Mouse (Mus musculus) midbrain, postnatal 0 days (tissue): ENCODE results near the gene Noc2l. TPM values are rescaled to one million over a fixed set of nuclear protein-coding genes. Genes with fewer than 3 reads are reported as not detected.
A peak's percentile ranks its signal among the peaks of the same experiment; 100 is the strongest.

Experiments
- ATAC-seq: fragments of 200-750 bp; cut with Nextera tagmentation; 2 replicates; pipeline ENCODE4 v1.8.0; 2017; ENCODE audit warnings: moderate number of reproducible peaks, mild to moderate bottlenecking, moderate TSS enrichment, moderate library complexity; ENCODE audit not compliant: low FRiP score
- DNase-seq: peaks from one replicate; pipeline ENCODE4 v3.0.0-alpha.2; 2015; ENCODE audit warnings: low spot score
- H3K27ac ChIP-seq: fragments of 300-500 bp; sonication (generic); 2 replicates; pipeline ENCODE4 v1.5.1; 2014; ENCODE audit warnings: low read depth, mild to moderate bottlenecking, low read length, mixed read lengths
- H3K27me3 ChIP-seq: fragments of 300-500 bp; sonication (generic); 2 replicates; pipeline ENCODE4 v1.6.1; 2014; ENCODE audit warnings: low read length, control low read depth, mixed read lengths; ENCODE audit not compliant: insufficient read depth
- H3K36me3 ChIP-seq: fragments of 300-500 bp; sonication (generic); 2 replicates; pipeline ENCODE4 v1.6.1; 2014; ENCODE audit warnings: low read length, control low read depth, mixed read lengths; ENCODE audit not compliant: insufficient read depth
- H3K4me1 ChIP-seq: fragments of 300-500 bp; sonication (generic); 2 replicates; pipeline ENCODE4 v1.6.1; 2014; ENCODE audit warnings: mild to moderate bottlenecking, control low read depth, antibody characterized with exemption, low read length, mixed read lengths; ENCODE audit not compliant: insufficient read depth
- H3K4me2 ChIP-seq: fragments of 300-500 bp; sonication (generic); 2 replicates; pipeline ENCODE4 v1.6.1; 2014; ENCODE audit warnings: low read depth, mild to moderate bottlenecking, low read length, mixed read lengths; ENCODE audit not compliant: poor library complexity, severe bottlenecking
- H3K4me3 ChIP-seq: fragments of 300-500 bp; sonication (generic); 2 replicates; pipeline ENCODE4 v1.5.1; 2014; ENCODE audit warnings: low read depth, mild to moderate bottlenecking, low read length, moderate library complexity
- H3K9ac ChIP-seq: fragments of 300-500 bp; sonication (generic); replicated peaks from 2 replicates; pipeline ENCODE4 v1.6.1; 2014; ENCODE audit warnings: mild to moderate bottlenecking, low read length, moderate library complexity, mixed read lengths; ENCODE audit not compliant: poor library complexity, severe bottlenecking
- H3K9me3 ChIP-seq: fragments of 300-500 bp; sonication (generic); 2 replicates; pipeline ENCODE4 v1.6.1; 2016; ENCODE audit warnings: low read length, control low read depth
- CTCF ChIP-seq: IDR thresholded peaks from 2 replicates; pipeline ENCODE4 v1.5.1; 2016; ENCODE audit warnings: antibody characterized with exemption, mild to moderate bottlenecking
- WGBS: fragments of 180-500 bp; shearing (Covaris S2); extraction: QIAGEN DNeasy Blood & Tissue Kit; methylation state at CpG from one replicate; pipeline ENCODE4 v1.1.7; 2014; 5-methylcytosine and 5-hydroxymethylcytosine counted together
- polyA plus RNA-seq: library from polyadenylated mRNA; unstranded; fragments of >200 nt; fragmentation: Nextera tagmentation; extraction: Ambion mirVana; gene quantifications from 2 replicates; pipeline ENCODE4 v1.2.1, GENCODE M21; 2015
- total RNA-seq: library from RNA; depleted of rRNA; stranded (reverse); fragments of >200 nt; gene quantifications from 2 replicates; pipeline ENCODE4 v1.2.3, GENCODE M21; 2014

The Noc2l gene
- total and polyA plus RNA-seq, 2 experiments from 2014 or later, result 47.1 to 81.3 TPM

- no peak for DNase-seq
- H3K9ac ChIP-seq, result no peak overlapping the region
- no peak for TF ChIP-seq CTCF
- H3K27me3 ChIP-seq, result no peaks in the 10 kb centered on the region
- H3K27ac ChIP-seq, result no peak overlapping the region
- 63% methylated on average over 5 of the region's 5 CpGs for WGBS
- H3K36me3 ChIP-seq, result peaks cover 23% of the 10 kb centered on the region; the same call in 1 of the 2 replicates
- no peaks in the 10 kb centered on the region for H3K9me3 ChIP-seq
- no peak overlapping the region for H3K4me2 ChIP-seq
- no peak overlapping the region for H3K4me3 ChIP-seq
- peaks cover 6% of the 10 kb centered on the region; the same call in 1 of the 2 replicates for H3K4me1 ChIP-seq
- ATAC-seq, result no peak
Observed at GRCm38 (mm10) chr4:156193906-156194305, 41.9 kb upstream of the Noc2l start.

- Histone ChIP-seq H3K27ac (no peak overlapping the region), H3K36me3 (peaks cover 23% of the 10 kb centered on the region; the same call in 1 of the 2 replicates), H3K4me3 (no peak overlapping the region), H3K4me2 (no peak overlapping the region), H3K9me3 (no peaks in the 10 kb centered on the region), H3K4me1 (peaks cover 4% of the 10 kb centered on the region; the same call in 1 of the 2 replicates), H3K27me3 (no peaks in the 10 kb centered on the region), H3K9ac (no peak overlapping the region)
- WGBS, result 43% methylated on average over 6 of the region's 6 CpGs
- no peak for TF ChIP-seq CTCF
- ATAC-seq (no peak), DNase-seq (no peak)
Observed at GRCm38 (mm10) chr4:156194346-156194745, 41.5 kb upstream of the Noc2l start.

GRCm38 (mm10) chr4:156195927-156196870, 39.6 kb upstream of the Noc2l start:
- H3K4me1 ChIP-seq, result peaks cover 4% of the 10 kb centered on the region; the same call in 1 of the 2 replicates
- H3K27ac ChIP-seq, result peak overlapping the region; percentile 69
- H3K9ac ChIP-seq, result peak overlapping the region; percentile 72
- no peak for TF ChIP-seq CTCF
- 6% methylated on average over 35 of the region's 35 CpGs for WGBS
- ATAC-seq (no peak; the same call in 1 of the 2 replicates), DNase-seq (peak; percentile 49)
- H3K27me3 ChIP-seq, result no peaks in the 10 kb centered on the region
- peaks cover 13% of the 10 kb centered on the region; the same call in 1 of the 2 replicates for H3K36me3 ChIP-seq
- H3K9me3 ChIP-seq, result no peaks in the 10 kb centered on the region
- H3K4me3 ChIP-seq, result peak overlapping the region; percentile 56
- H3K4me2 ChIP-seq, result peak overlapping the region; percentile 95

GRCm38 (mm10) chr4:156197131-156197828, 38.5 kb upstream of the Noc2l start, which contains the start of gene Agrn:
Agrn (minus strand) TSS chr4:156197488.
- no peak for TF ChIP-seq CTCF

GRCm38 (mm10) chr4:156197829-156198205, 38.0 kb upstream of the Noc2l start:
- TF ChIP-seq CTCF, result peak; percentile 62
- peak; percentile 92 for DNase-seq
- WGBS, result under 1% methylated on average over 25 of the region's 26 CpGs

More at GRCm38 (mm10) chr4:156197131-156197828, 38.5 kb upstream of the Noc2l start, which contains the start of gene Agrn:
- peak; percentile 87 for ATAC-seq
- peaks cover 4% of the 10 kb centered on the region; the same call in 1 of the 2 replicates for H3K4me1 ChIP-seq
- H3K36me3 ChIP-seq, result peaks cover 7% of the 10 kb centered on the region; the same call in 1 of the 2 replicates
- no peaks in the 10 kb centered on the region for H3K27me3 ChIP-seq
- peak within 1 kb of the TSS; percentile 95 for H3K4me2 ChIP-seq
- under 1% methylated on average over 29 of the region's 88 CpGs for WGBS
- no peak for DNase-seq
- peak within 1 kb of the TSS; percentile 72 for H3K9ac ChIP-seq
- peak within 1 kb of the TSS; percentile 73 for H3K27ac ChIP-seq
- H3K4me3 ChIP-seq, result peak within 1 kb of the TSS; percentile 56
- H3K9me3 ChIP-seq, result no peaks in the 10 kb centered on the region

More at GRCm38 (mm10) chr4:156197829-156198205, 38.0 kb upstream of the Noc2l start:
- Histone ChIP-seq H3K9ac (peak overlapping the region; percentile 72), H3K9me3 (no peaks in the 10 kb centered on the region), H3K4me1 (peaks cover 4% of the 10 kb centered on the region; the same call in 1 of the 2 replicates), H3K4me2 (peak overlapping the region; percentile 95), H3K27ac (peak overlapping the region; percentile 73), H3K27me3 (no peaks in the 10 kb centered on the region), H3K4me3 (peak overlapping the region; percentile 56), H3K36me3 (peaks cover 3% of the 10 kb centered on the region; the same call in 1 of the 2 replicates)
- peak; percentile 90 for ATAC-seq
